Mouse (Mus musculus): ENCODE measurements at regions not wholly inside any gene's neighbourhood (a gene's known extent, or its start where the extent isn't known, plus 50 kb on each side); places are given as distances from the start of the nearest gene placed in this dataset.

GRCm38 (mm10) chrX:119497890-119498289 lies 429.1 kb upstream of the Pabpc5 start:
- Histone ChIP-seq H3K4me3 (ENCODE audit: control insufficient read depth in 1 of 2, insufficient read depth in 1 of 2, low read depth in 2 of 2, low read length in 2 of 2) (no peak overlapping the region), H3K79me2 (ENCODE audit: control insufficient read depth, insufficient read depth, low read length, poor library complexity) (no peaks in the 10 kb centered on the region), H3K27ac (ENCODE audit: control insufficient read depth, low read depth, low read length) (no peak overlapping the region), H3K36me3 (ENCODE audit: control insufficient read depth in 1 of 2, insufficient read depth in 2 of 2, low read length in 2 of 2) (no peaks in the 10 kb centered on the region), H3K4me1 (ENCODE audit: control insufficient read depth in 1 of 2, insufficient read depth in 2 of 2, low read length in 2 of 2) (no peaks in the 10 kb centered on the region), H3K9me3 (replicated peaks; ENCODE audit: insufficient read depth, low read length) (no peaks in the 10 kb centered on the region), H3K9ac (ENCODE audit: control insufficient read depth, low read depth, low read length, poor library complexity, severe bottlenecking) (no peak overlapping the region), H3K27me3 (ENCODE audit: control insufficient read depth in 1 of 2, insufficient read depth in 2 of 2, low read length in 2 of 2) (no peaks in the 10 kb centered on the region)
- no peak for DNase-seq (ENCODE audit: low read depth, low spot score)
- TF ChIP-seq MAFK (IDR thresholded peaks at IDR 0.05; ENCODE audit: borderline replicate concordance, low read depth, low read length) (peak; percentile 93), CHD2 (IDR thresholded peaks at IDR 0.05; ENCODE audit: low read length) (no peak)

Measured in MEL (cell line).